Mouse (Mus musculus) stomach, embryonic 14.5 days (tissue): ENCODE measurements around the gene Gm29776. TPM values are rescaled to one million over a fixed set of nuclear protein-coding genes. Genes with fewer than 3 reads are reported as not detected.

ENCODE experiments used
- ATAC-seq: fragments of 200-750 bp; cut with Nextera tagmentation; 2 replicates; pipeline ENCODE4 v1.8.0; 2017; ENCODE audit warnings: low read depth, moderate TSS enrichment; ENCODE audit not compliant: insufficient number of reproducible peaks, insufficient read depth, low FRiP score
- H3K27ac ChIP-seq: fragments of 300-500 bp; sonication (generic); 2 replicates; pipeline ENCODE4 v1.5.1; 2014; ENCODE audit warnings: mild to moderate bottlenecking, low read length, moderate library complexity, mixed read lengths
- H3K27me3 ChIP-seq: fragments of 300-500 bp; sonication (generic); 2 replicates; pipeline ENCODE4 v1.6.1; 2014; ENCODE audit warnings: low read length, control low read depth, mixed read lengths; ENCODE audit not compliant: control insufficient read depth, insufficient read depth
- H3K36me3 ChIP-seq: fragments of 300-500 bp; sonication (generic); 2 replicates; pipeline ENCODE4 v1.6.1; 2014; ENCODE audit warnings: mild to moderate bottlenecking, control low read depth, low read length, moderate library complexity, mixed read lengths; ENCODE audit not compliant: control insufficient read depth, insufficient read depth
- H3K4me1 ChIP-seq: fragments of 300-500 bp; sonication (generic); 2 replicates; pipeline ENCODE4 v1.6.1; 2014; ENCODE audit warnings: low read length, control low read depth, mixed read lengths; ENCODE audit not compliant: control insufficient read depth, insufficient read depth
- H3K4me2 ChIP-seq: fragments of 300-500 bp; sonication (generic); replicated peaks from 2 replicates; pipeline ENCODE4 v1.6.1; 2014; ENCODE audit warnings: low read depth, low read length, control low read depth
- H3K4me3 ChIP-seq: fragments of 300-500 bp; sonication (generic); 2 replicates; pipeline ENCODE4 v1.5.1; 2014; ENCODE audit warnings: low read depth, low read length, control low read depth
- H3K9ac ChIP-seq: fragments of 300-500 bp; sonication (generic); replicated peaks from 2 replicates; pipeline ENCODE4 v1.6.1; 2014; ENCODE audit warnings: low read depth, mild to moderate bottlenecking, control low read depth, low read length, moderate library complexity, mixed read lengths
- H3K9me3 ChIP-seq: fragments of 300-500 bp; sonication (generic); 2 replicates; pipeline ENCODE4 v1.6.1; 2016; ENCODE audit warnings: low read depth, low read length, control low read depth; ENCODE audit not compliant: control insufficient read depth
- WGBS: fragments of 180-500 bp; shearing (Covaris S2); extraction: QIAGEN DNeasy Blood & Tissue Kit; methylation state at CpG from one replicate; pipeline ENCODE4 v1.1.7; 2014; 5-methylcytosine and 5-hydroxymethylcytosine counted together
- polyA plus RNA-seq: library from polyadenylated mRNA; unstranded; fragments of >200 nt; fragmentation: Nextera tagmentation; extraction: Ambion mirVana; gene quantifications from 2 replicates; pipeline ENCODE4 v1.2.1, GENCODE M21; 2014

Gm29776 gene
- polyA plus RNA-seq, 1 experiment from 2014 or later: 0.17 TPM

- Histone ChIP-seq H3K4me1 (peaks cover 15% of the 10 kb centered on the region; the same call in 1 of the 2 replicates), H3K4me3 (peak overlapping the region; percentile 57), H3K27me3 (no peaks in the 10 kb centered on the region), H3K27ac (peak overlapping the region; percentile 76), H3K9ac (peak overlapping the region; percentile 63), H3K4me2 (peak overlapping the region; percentile 60), H3K9me3 (no peaks in the 10 kb centered on the region), H3K36me3 (peaks cover 54% of the 10 kb centered on the region)
- peak; percentile 89 for ATAC-seq
- WGBS: under 1% methylated on average over 12 of the region's 12 CpGs
Observed at GRCm38 (mm10) chr14:54653496-54653895, 45.1 kb downstream of the Gm29776 start.

- under 1% methylated on average over 6 of the region's 7 CpGs for WGBS
Observed at GRCm38 (mm10) chr14:54652787-54653186, 45.8 kb downstream of the Gm29776 start.

GRCm38 (mm10) chr14:54651556-54651955 lies 47.1 kb downstream of the Gm29776 start:
- ATAC-seq: no peak
- WGBS: 70% methylated on average over 4 of the region's 4 CpGs
- Histone ChIP-seq H3K9me3 (no peaks in the 10 kb centered on the region), H3K9ac (no peak overlapping the region), H3K27ac (no peak overlapping the region; the same call in 1 of the 2 replicates), H3K36me3 (peaks cover 57% of the 10 kb centered on the region), H3K27me3 (no peaks in the 10 kb centered on the region), H3K4me2 (no peak overlapping the region), H3K4me1 (peaks cover 15% of the 10 kb centered on the region; the same call in 1 of the 2 replicates), H3K4me3 (no peak overlapping the region)

More at GRCm38 (mm10) chr14:54652787-54653186, 45.8 kb downstream of the Gm29776 start:
- Histone ChIP-seq H3K4me3 (peak overlapping the region; percentile 57), H3K9ac (peak overlapping the region; percentile 63), H3K27ac (0 out of 2 replicates have a peak overlapping the region, but pooled peaks have one; percentile 76), H3K4me1 (peaks cover 15% of the 10 kb centered on the region; the same call in 1 of the 2 replicates), H3K4me2 (peak overlapping the region; percentile 60), H3K9me3 (no peaks in the 10 kb centered on the region), H3K36me3 (peaks cover 58% of the 10 kb centered on the region), H3K27me3 (no peaks in the 10 kb centered on the region)
- no peak for ATAC-seq

GRCm38 (mm10) chr14:54650621-54651454 lies 47.8 kb downstream of the Gm29776 start:
- H3K4me3 ChIP-seq: no peak overlapping the region
- no peak overlapping the region for H3K27ac ChIP-seq
- H3K4me1 ChIP-seq: peaks cover 15% of the 10 kb centered on the region; the same call in 1 of the 2 replicates
- no peak overlapping the region for H3K9ac ChIP-seq
- WGBS: 61% methylated on average over 23 of the region's 23 CpGs
- no peaks in the 10 kb centered on the region for H3K27me3 ChIP-seq
- no peak overlapping the region for H3K4me2 ChIP-seq
- peaks cover 57% of the 10 kb centered on the region for H3K36me3 ChIP-seq
- ATAC-seq: peak; percentile 25
- H3K9me3 ChIP-seq: no peaks in the 10 kb centered on the region

GRCm38 (mm10) chr14:54647900-54648299 lies 50.7 kb downstream of the Gm29776 start:
- Histone ChIP-seq H3K4me1 (peaks cover 9% of the 10 kb centered on the region; the same call in 1 of the 2 replicates), H3K4me2 (no peak overlapping the region), H3K27me3 (no peaks in the 10 kb centered on the region), H3K27ac (no peak overlapping the region), H3K9me3 (no peaks in the 10 kb centered on the region), H3K36me3 (peaks cover 81% of the 10 kb centered on the region), H3K9ac (no peak overlapping the region), H3K4me3 (no peak overlapping the region)
- no peak for ATAC-seq
- WGBS: 85% methylated on average over 4 of the region's 4 CpGs

GRCm38 (mm10) chr14:54646898-54647636 lies 51.6 kb downstream of the Gm29776 start:
- peaks cover 90% of the 10 kb centered on the region for H3K36me3 ChIP-seq
- WGBS: 91% methylated on average over 8 of the region's 8 CpGs

GRCm38 (mm10) chr14:54646455-54646854 lies 52.2 kb downstream of the Gm29776 start:
- 94% methylated on average over 17 of the region's 17 CpGs for WGBS
- Histone ChIP-seq H3K9me3 (no peaks in the 10 kb centered on the region), H3K27ac (no peak overlapping the region), H3K4me2 (no peak overlapping the region), H3K27me3 (no peaks in the 10 kb centered on the region), H3K36me3 (peaks cover 87% of the 10 kb centered on the region), H3K4me3 (no peak overlapping the region), H3K4me1 (no peaks in the 10 kb centered on the region), H3K9ac (no peak overlapping the region)
- no peak for ATAC-seq

More at GRCm38 (mm10) chr14:54646898-54647636, 51.6 kb downstream of the Gm29776 start:
- Histone ChIP-seq H3K9me3 (no peaks in the 10 kb centered on the region), H3K27me3 (no peaks in the 10 kb centered on the region), H3K27ac (no peak overlapping the region), H3K4me3 (no peak overlapping the region), H3K9ac (no peak overlapping the region), H3K4me1 (peaks cover 5% of the 10 kb centered on the region; the same call in 1 of the 2 replicates), H3K4me2 (no peak overlapping the region)
- no peak for ATAC-seq

- no peak overlapping the region for H3K9ac ChIP-seq
- H3K4me1 ChIP-seq: peaks cover 9% of the 10 kb centered on the region; the same call in 1 of the 2 replicates
- no peak overlapping the region for H3K4me2 ChIP-seq
- WGBS: 87% methylated on average over 9 of the region's 9 CpGs
- H3K36me3 ChIP-seq: peaks cover 69% of the 10 kb centered on the region
- H3K27me3 ChIP-seq: no peaks in the 10 kb centered on the region
- no peak for ATAC-seq
- H3K4me3 ChIP-seq: no peak overlapping the region
- H3K27ac ChIP-seq: no peak overlapping the region
- no peaks in the 10 kb centered on the region for H3K9me3 ChIP-seq
Observed at GRCm38 (mm10) chr14:54644294-54644693, 54.3 kb downstream of the Gm29776 start.
